Mouse (Mus musculus): ENCODE results near the gene Exoc3l.

DNA sequence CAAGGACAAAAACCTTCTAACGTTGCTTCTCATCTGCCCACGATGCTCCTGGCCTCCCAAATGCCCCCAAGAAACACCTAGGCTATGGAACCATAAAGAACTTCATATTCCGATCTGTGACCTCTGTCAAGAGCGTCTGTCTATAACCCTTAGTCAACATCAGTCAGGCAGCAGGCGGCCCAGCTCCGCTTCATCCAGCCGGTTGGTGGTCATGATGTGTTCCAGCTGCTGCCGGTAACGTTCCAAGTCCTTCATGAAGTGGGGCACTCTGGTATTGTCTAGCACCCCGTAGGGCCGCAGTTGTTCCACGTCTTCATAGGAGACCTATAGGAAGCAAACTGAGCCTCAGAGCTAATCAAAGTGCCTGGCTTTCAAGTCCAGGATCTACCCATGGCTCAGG is 14.1 kb downstream of the Exoc3l start:
- no peak for TF ChIP-seq CTCF (IDR thresholded peaks at IDR 0.05; ENCODE audit: low read depth, low read length)
- TF ChIP-seq POLR2AphosphoS5 (IDR thresholded peaks at IDR 0.05; ENCODE audit: insufficient replicate concordance, low read depth, low read length), result no peak
- no peak for TF ChIP-seq GATA1 (IDR thresholded peaks at IDR 0.05; ENCODE audit: borderline replicate concordance, low read length)
- no peak for TF ChIP-seq TAL1 (conservative IDR thresholded peaks at IDR 0.05; ENCODE audit: low read depth, low read length)
